Mouse (Mus musculus): ENCODE measurements around the gene Vkorc1. TPM values are rescaled to one million over a fixed set of nuclear protein-coding genes. Genes with fewer than 3 reads are reported as not detected.

Vkorc1 gene
- total RNA-seq, 2 experiments from 2014 or later, result 27.4 to 28.2 TPM

DNA sequence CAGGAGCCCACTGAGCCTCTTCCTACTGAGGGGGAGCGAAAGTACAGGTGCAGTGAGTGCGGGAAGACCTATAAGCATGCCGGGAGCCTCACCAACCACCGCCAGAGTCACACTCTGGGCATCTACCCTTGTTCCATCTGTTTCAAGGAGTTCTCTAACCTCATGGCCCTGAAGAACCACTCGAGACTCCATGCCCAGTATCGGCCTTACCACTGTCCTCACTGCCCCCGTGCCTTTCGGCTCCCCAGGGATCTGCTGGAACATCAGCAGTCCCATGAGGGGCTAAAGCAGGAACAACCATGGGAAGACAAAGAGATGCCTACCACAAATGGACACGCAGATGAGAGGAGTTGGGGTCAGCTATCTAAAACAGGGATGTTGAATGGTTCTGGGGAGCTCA is 16.1 kb downstream of the Vkorc1 start:
- intact Hi-C loops (cut with DNase I), result no loop called here
- DNase-seq, result no peak

DNA sequence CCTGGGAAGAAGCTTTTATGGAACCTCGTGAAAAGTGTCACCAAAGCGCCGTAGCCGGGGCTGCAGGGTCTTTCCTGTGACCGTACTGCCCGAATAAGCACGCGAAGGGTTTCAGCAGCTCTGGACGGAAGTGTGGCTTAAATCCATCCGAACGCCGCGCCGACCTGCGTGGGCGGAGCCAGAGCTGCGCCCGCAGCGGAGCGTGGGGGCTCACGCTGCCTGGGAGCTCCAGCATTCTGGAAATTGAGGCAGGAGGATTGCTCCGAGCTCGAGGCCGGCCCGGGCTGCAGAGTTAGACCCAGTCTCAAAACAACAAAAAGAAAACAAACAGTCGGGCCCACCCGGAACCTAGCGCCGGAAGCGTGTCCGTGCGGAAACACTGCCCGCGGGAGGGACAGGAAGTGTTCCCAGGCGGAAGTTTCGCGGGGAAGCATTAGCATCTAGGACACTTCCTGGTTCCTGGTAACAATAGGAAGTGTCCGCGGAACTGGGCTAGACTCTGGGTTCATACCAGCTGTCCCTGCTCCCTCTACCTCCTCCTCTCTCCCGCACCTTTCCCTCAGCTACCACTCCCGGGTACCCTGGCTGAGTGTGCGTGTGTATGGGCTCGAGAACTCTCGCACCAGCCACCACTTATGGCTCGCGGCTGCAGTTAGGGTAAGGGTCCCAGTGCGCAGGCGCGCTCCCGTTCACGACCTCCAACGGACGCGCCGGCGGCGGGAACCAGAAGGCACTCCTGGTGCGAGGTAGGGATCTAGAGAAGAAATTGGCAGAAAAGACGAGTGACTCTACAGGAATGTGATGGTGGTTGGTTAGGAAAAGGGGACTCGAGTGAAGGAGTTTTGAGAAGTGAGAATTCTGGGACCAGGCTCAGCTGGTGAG is 18.7 kb downstream of the Vkorc1 start, which contains the start of gene Zfp668:
TSS of gene Zfp668 (minus strand) at position 362 of the 882 bp plus-strand sequence.
- DNase-seq, result peak; percentile 92
- intact Hi-C loops (cut with DNase I), result no loop called here

DNA sequence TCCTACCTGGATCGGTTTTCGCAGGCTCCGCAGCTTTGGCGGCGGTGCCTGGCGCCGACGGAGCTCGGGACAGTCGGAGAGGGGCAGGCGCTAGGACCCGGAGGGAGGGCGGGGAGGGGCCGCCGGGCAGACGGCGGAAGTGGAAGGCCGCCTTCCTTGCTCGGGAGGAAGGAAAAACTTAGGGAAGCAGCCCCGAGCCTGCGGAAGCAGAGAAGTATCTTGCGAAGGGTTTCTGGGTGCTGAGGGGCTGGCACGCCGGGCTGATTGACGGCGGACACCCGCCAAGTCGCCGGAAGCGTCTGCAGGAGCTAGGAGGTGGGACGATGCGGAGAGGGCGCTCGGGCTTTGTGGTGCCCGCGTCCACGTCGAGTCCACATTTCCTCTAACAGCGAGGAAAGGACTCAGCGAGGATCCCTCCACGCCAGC is 19.4 kb downstream of the Vkorc1 start, which contains the start of gene Zfp646:
TSS of gene Zfp646 (plus strand) at position 181 of the 426 bp plus-strand sequence.
- peak; percentile 85 for DNase-seq
- intact Hi-C loops (cut with DNase I), result no loop called here

DNA sequence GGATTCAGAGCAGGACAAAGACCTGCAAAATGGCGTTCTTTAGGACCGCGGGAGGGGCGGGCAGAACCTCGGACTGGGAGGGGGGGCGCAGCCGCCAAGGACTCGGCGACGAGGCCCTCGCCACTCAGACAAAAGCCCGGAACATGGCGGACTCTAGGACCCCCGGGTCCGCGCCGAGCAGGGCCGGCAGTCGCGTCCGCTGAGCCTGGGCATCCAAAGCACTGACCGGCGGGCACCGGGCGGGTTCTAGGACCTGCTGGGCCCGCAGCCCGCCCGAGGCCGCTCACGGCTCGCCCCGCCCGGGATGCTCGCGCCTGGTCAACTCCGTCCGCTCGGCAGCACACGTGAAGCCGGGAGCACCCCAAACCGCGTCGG is 19.8 kb downstream of the Vkorc1 start:
- intact Hi-C loops (cut with DNase I), result no loop called here
- peak; percentile 98 for DNase-seq

DNA sequence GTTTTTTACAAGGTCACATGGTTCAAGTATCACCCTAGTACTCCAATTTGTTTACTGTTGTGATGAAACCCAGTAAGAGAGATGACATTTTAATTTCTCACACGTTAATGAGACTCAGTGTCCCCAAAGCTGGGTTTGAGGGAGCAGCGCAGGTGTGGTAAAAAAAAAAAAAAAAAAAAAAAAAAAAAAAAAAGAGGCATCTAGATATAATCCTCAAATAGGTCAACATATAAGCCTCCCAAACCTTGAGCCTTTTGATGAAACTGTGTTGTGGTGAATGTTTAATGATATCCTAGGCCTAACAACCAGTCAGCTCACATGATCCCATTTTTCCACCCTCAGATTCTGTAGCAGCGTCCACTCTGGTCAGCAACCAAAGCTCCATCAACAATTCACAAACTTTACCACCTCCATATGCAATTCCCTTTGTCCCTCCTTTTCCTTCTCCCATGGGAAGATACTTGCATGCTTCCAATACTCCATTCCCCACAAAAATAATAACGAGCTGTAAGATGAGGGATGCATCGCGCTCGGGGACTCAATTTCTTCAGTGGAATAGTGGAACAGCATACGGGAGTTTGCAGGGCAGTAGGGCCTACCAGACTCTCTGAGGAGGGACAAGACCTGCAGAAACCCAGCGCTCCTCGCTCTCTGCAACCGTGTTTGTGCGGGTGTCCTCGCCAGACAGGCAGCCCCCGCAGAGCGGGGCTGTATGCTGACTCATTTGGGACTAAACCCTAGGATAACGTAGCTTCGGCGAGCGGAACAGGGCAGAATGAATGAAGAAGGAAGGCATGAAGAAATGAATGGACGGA is 20.4 kb downstream of the Vkorc1 start:
- no peak for DNase-seq

DNA sequence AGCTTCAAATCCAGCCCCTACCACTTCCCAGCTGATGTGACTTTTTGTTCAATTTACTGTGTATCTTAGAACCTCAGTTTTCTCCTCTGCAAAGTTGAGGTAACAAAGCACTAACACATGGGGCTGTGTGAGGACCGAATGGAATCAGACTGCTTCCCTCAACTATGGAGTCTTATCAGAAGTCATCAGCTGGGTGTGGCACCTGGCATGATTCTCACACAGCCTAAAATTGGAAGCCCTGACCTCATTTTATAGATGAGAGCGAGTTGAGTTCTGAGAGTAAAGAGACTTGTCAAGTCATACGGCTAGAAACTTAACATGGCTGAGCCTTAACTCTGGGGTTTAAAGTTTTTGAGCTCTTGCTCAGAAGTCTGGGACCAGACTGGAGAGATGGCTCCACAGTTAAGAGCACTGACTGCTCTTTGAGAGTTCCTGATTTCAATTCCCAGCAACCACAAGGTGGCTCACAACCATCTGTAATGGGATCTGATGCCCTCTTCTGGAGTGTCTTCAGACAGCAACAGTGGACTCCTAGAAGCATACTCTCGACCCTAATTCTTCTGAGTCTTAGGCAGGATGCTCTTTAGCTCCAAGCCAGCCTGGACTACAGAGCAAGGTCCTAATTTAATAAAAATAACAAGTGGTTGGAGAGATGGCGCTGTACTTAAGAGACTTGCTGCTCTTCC is 25.1 kb downstream of the Vkorc1 start:
- DNase-seq, result no peak
- intact Hi-C loops (cut with DNase I), result no loop called here

More for the DNA sequence above, 20.4 kb downstream of the Vkorc1 start:
- intact Hi-C loops (cut with DNase I), result no loop called here

DNA sequence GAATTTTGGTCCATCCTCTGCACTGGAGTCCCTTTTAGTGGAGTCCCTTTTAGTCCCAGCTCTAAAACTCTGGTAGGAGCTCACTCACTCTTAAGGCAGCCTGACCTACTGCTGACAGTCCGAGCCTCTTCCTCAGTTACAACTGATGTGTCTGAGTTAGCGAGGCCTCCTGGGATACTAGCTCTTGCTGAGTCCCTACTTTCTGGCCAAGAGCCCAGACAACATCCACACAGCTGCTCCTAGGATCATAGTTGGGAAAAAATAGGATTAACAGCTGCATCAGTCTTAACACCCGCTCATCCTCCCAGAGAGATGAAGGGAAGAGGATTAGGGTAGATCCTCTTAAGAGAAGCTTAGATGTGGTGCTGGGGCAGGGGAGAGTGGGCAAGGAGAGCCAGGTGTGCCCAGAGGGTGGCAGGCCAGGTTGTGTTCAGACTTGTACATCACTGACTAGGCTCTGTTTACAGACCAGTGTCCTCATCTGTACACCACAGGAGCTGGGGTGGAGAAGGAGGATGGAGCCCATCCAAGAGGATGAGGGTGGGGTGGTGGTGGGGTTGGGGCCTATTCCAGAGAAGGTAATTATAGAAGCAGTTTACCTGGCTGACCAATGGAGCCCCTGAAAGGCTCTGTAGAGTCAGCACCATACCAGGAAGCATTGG is 26.1 kb downstream of the Vkorc1 start:
- intact Hi-C loops (cut with DNase I), result no loop called here

DNA sequence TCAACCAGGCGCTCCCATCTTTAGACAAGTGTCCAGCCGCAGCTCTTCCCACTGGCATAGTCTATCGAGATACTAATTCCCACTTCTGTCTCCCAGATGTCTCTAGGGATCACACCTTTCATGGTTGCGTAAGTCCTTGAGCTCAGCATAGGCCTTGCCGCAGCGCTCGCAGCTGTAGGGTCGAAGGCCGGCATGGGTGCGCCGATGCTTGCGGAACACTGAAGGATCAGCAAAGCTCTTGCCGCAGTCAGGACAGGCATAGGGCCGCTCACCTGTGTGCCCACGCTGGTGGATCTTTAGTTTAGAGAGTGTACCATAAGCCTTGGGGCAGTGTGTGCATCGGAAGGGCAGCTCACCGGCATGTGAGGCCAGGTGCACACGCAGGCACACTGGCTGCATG is 27.8 kb downstream of the Vkorc1 start:
- no peak for DNase-seq
- intact Hi-C loops (cut with DNase I), result no loop called here

More for the DNA sequence above, 26.1 kb downstream of the Vkorc1 start:
- no peak for DNase-seq

DNA sequence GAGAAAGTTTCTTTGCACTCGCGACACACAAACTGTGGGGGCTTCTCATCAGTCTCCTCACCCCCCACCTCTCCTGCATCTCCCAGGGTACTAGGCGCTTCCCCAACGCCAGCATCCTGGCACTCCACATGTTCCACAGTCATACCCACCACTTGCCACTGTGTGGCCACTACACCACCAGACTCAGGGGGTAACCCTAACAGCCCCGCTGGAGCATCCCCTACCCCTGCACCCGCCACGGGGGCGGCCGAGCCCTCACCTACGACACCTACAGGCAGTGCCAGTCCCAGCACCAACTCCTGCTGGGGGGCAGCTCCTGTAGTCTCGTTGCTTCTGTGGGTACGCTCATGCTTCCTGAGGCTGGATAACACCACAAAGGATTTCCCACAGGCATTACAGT is 29.0 kb downstream of the Vkorc1 start:
- intact Hi-C loops (cut with DNase I), result no loop called here
- DNase-seq, result no peak

DNA sequence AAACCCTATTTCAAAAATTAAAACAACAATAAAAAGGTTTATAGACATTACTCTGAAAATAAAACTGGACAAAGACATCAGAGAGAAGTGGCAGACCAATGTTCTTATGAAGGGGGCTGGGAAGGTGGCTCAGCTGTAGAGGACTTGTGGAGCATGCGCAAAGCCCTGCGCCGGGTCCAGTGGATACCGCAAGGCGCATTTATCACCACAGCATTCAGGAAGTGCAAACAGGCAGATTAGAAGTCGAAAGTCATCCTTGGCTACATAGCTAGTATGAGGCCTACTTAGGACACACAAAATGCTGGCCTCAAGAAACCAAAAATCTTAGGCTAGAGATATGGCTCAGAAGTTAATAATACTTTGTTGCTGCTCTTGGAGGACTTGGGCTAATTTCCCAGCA is 37.2 kb downstream of the Vkorc1 start:
- DNase-seq, result no peak
- intact Hi-C loops (cut with DNase I), result no loop called here

DNA sequence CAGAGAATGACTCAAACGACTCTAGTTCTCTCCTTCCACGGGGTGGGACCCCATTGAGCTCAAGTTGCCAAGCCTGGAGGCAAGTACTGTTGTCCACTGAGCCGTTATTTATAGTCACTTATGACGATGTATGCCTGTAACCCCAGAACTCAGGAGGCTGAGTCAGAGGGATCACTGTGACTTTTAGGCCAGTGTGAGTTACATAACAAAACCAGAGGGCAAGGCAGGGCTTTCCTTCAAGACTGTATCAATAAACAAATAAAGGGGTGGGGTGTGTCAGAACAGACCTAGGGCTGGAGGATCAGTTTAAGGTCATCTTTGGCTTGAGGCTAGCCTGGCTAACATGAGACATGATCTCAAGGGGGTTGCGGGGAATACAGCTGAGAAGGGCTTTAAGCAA is 44.5 kb downstream of the Vkorc1 start:
- intact Hi-C loops (cut with DNase I), result no loop called here
- no peak for DNase-seq

DNA sequence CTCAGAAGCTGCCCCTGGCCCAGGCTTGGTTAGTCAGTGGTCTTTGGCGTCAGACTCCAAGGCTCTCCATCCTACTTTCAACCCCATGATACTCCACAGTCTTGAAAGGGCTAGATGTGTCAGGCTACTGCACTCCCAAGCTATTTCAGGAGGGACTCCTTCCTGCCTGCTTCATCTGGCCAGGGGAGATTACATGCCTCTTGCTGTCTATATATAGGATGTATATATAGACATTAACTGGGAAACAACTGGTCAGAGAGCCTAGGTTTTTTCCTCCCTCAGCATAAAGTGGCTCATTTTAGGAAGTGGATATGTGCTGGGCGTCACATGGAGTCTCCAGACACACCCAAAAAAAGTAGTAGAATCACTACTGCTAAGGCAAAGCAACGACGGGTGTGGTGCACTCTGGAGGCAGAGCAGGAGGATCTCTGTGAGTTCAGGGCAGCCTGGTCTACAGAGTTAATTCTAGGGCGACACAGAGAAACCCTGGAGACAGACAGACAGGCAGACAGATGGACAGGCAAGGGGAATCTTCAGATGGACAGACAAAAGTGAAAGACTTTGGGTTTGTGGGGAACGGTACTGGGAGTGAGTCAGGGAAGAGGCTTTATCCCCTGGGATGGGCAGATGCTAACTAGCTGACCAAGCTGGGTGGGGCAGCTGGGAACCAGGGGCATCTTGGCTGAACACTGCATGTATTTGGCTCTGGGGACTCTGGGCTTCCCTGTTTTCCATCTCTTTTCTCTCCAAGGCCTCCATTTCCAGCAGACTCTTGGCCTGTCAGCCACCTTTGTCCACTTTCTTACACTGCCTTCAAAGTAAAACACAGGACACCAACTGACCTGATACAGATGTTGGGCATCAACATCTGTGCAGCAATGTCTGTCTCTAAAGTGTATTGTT is 45.2 kb downstream of the Vkorc1 start:
- DNase-seq, result no peak
- intact Hi-C loops (cut with DNase I), result no loop called here

Other genes with a start within 250 kb of the Vkorc1 start
- gene Bcl7c, start 186.7 kb downstream of the Vkorc1 start, total RNA-seq (2021), result 10 to 100 TPM; 87.2 to 94.3 TPM
- 1 to 10 TPM; 5.3 to 6.5 TPM for gene Ctf1, start 182.9 kb downstream of the Vkorc1 start, total RNA-seq (2021)
- not detected for gene Ctf2, start 163.5 kb downstream of the Vkorc1 start, total RNA-seq (2021)
- gene Fbxl19, start 151.1 kb downstream of the Vkorc1 start, total RNA-seq (2021), result 100 to 1,000 TPM; 143 to 148 TPM
- gene Orai3, start 125.8 kb downstream of the Vkorc1 start, total RNA-seq (2021), result 10 to 100 TPM; 14.2 to 15.1 TPM
- 10 to 100 TPM; 46.2 to 47.4 TPM for gene Setd1a, start 118.9 kb downstream of the Vkorc1 start, total RNA-seq (2021)
- 1 to 10 TPM; 2.2 to 3.1 TPM for gene Gm49388, start 110.0 kb downstream of the Vkorc1 start, total RNA-seq (2021)
- gene Hsd3b7, start 95.0 kb downstream of the Vkorc1 start, total RNA-seq (2021), result 1 to 10 TPM; 3.3 to 5.8 TPM
- gene Stx4a, start 71.3 kb downstream of the Vkorc1 start, total RNA-seq (2021), result 10 to 100 TPM; 34.5 to 40.0 TPM
- 100 to 1,000 TPM; 193 to 215 TPM for gene Stx1b, start 71.1 kb downstream of the Vkorc1 start, total RNA-seq (2021)
- gene Zfp646, start 19.4 kb downstream of the Vkorc1 start, total RNA-seq (2021), result 10 to 100 TPM; 36.3 to 38.0 TPM
- gene Zfp668, start 18.8 kb downstream of the Vkorc1 start, total RNA-seq (2021), result 10 to 100 TPM; 33.1 to 36.4 TPM
- under 1 TPM; 0.54 to 0.90 TPM for gene Prss53, start 4.6 kb downstream of the Vkorc1 start, total RNA-seq (2021)
- not detected for gene Gm21974, start 163 bp downstream of the Vkorc1 start, total RNA-seq (2021)
- gene Bckdk, start 8.5 kb upstream of the Vkorc1 start, total RNA-seq (2021), result 10 to 100 TPM; 39.2 to 43.5 TPM
- 10 to 100 TPM; 28.1 to 31.1 TPM for gene Kat8, start 16.9 kb upstream of the Vkorc1 start, total RNA-seq (2021)
- gene Prss8, start 34.5 kb upstream of the Vkorc1 start, total RNA-seq (2021), result 1 to 10 TPM in 1 of 2 experiments, under 1 TPM in 1; 0.54 to 1.6 TPM
- 10 to 100 TPM; 13.5 to 15.5 TPM for gene Prss36, start 51.1 kb upstream of the Vkorc1 start, total RNA-seq (2021)
- 100 to 1,000 TPM; 504 to 524 TPM for gene Fus, start 71.8 kb upstream of the Vkorc1 start, total RNA-seq (2021)
- 1 to 10 TPM; 2.4 to 3.3 TPM for gene Pycard, start 98.2 kb upstream of the Vkorc1 start, total RNA-seq (2021)
- under 1 TPM; 0.26 to 0.56 TPM for gene Trim72, start 108.3 kb upstream of the Vkorc1 start, total RNA-seq (2021)
- 1 to 10 TPM; 2.1 to 2.2 TPM for gene Itgam, start 167.0 kb upstream of the Vkorc1 start, total RNA-seq (2021)
- not detected for gene Gm49368, start 167.1 kb upstream of the Vkorc1 start, total RNA-seq (2021)
- under 1 TPM; 0.44 to 0.48 TPM for gene Itgax, start 233.9 kb upstream of the Vkorc1 start, total RNA-seq (2021)

All from left cerebral cortex, postnatal 4 days (tissue).